Mouse (Mus musculus) c-Kit-positive CD71-positive TER-119-negative erythroid progenitor cells, embryonic 14.5 days (primary cell): ENCODE data around the gene Ddx39b.

ENCODE experiments used
- DNase-seq: peaks from one replicate; pipeline ENCODE4 v3.0.0-alpha.2; 2013; ENCODE audit warnings: low read depth

Gene Ddx39b

GRCm38 (mm10) chr17:35241305-35242014 lies at the start of gene Ddx39b:
Gene Ddx39b, plus strand, starts transcription at chr17:35241746.
- peak; percentile 88 for DNase-seq

GRCm38 (mm10) chr17:35192924-35193323 lies 48.6 kb upstream of the Ddx39b start:
- DNase-seq = no peak

GRCm38 (mm10) chr17:35193881-35194843 lies 47.4 kb upstream of the Ddx39b start, which contains the start of gene Ltb:
Gene Ltb, plus strand, starts transcription at chr17:35194439.
- DNase-seq = no peak

- no peak for DNase-seq
Observed at GRCm38 (mm10) chr17:35194844-35195630, 46.5 kb upstream of the Ddx39b start.

- DNase-seq = peak; percentile 55
Observed at GRCm38 (mm10) chr17:35195631-35196320, 45.8 kb upstream of the Ddx39b start.

GRCm38 (mm10) chr17:35196321-35196641 lies 45.3 kb upstream of the Ddx39b start:
- no peak for DNase-seq

- no peak for DNase-seq
Observed at GRCm38 (mm10) chr17:35197126-35197525, 44.4 kb upstream of the Ddx39b start.

GRCm38 (mm10) chr17:35198029-35198428 lies 43.5 kb upstream of the Ddx39b start:
- no peak for DNase-seq

GRCm38 (mm10) chr17:35198946-35199345 lies 42.6 kb upstream of the Ddx39b start:
- DNase-seq = no peak

- DNase-seq = no peak
Observed at GRCm38 (mm10) chr17:35200398-35200797, 41.1 kb upstream of the Ddx39b start.

- no peak for DNase-seq
Observed at GRCm38 (mm10) chr17:35201128-35201527, 40.4 kb upstream of the Ddx39b start.

- DNase-seq = no peak
Observed at GRCm38 (mm10) chr17:35201787-35202186, 39.8 kb upstream of the Ddx39b start, which contains the start of gene Tnf. Gene Tnf, minus strand, starts transcription at chr17:35202007.

- no peak for DNase-seq
Observed at GRCm38 (mm10) chr17:35202442-35202841, 39.1 kb upstream of the Ddx39b start.

- no peak for DNase-seq
Observed at GRCm38 (mm10) chr17:35204494-35205379, 36.8 kb upstream of the Ddx39b start, which contains the start of gene Lta. Gene Lta, minus strand, starts transcription at chr17:35205351.

GRCm38 (mm10) chr17:35205380-35205769 lies 36.2 kb upstream of the Ddx39b start:
- no peak for DNase-seq

- DNase-seq = no peak
Observed at GRCm38 (mm10) chr17:35209785-35210535, 31.6 kb upstream of the Ddx39b start.

- DNase-seq = no peak
Observed at GRCm38 (mm10) chr17:35210593-35210992, 31.0 kb upstream of the Ddx39b start.

- DNase-seq = no peak
Observed at GRCm38 (mm10) chr17:35213071-35213470, 28.5 kb upstream of the Ddx39b start.

- DNase-seq = no peak
Observed at GRCm38 (mm10) chr17:35218516-35219193, 22.9 kb upstream of the Ddx39b start.
